Mouse (Mus musculus) heart, embryonic 12.5 days (tissue): Measurements from ENCODE around the gene Fadd. TPM values are rescaled to one million over a fixed set of nuclear protein-coding genes. Genes with fewer than 3 reads are reported as not detected.

Experiments used
- ATAC-seq: fragments of 200-750 bp; cut with Nextera tagmentation; 2 replicates; pipeline ENCODE4 v1.8.0; 2017; ENCODE audit warnings: moderate TSS enrichment, moderate library complexity; ENCODE audit not compliant: insufficient number of reproducible peaks, low FRiP score
- H3K27ac ChIP-seq: fragments of 300-500 bp; sonication (generic); 2 replicates; pipeline ENCODE4 v1.5.1; 2016; ENCODE audit warnings: mild to moderate bottlenecking, moderate library complexity; ENCODE audit not compliant: poor library complexity, severe bottlenecking
- H3K27me3 ChIP-seq: fragments of 300-500 bp; sonication (generic); replicated peaks from 2 replicates; pipeline ENCODE4 v1.6.1; 2016; ENCODE audit warnings: mild to moderate bottlenecking, moderate library complexity
- H3K36me3 ChIP-seq: fragments of 300-500 bp; sonication (generic); 2 replicates; pipeline ENCODE4 v1.6.1; 2016; ENCODE audit warnings: mild to moderate bottlenecking, moderate library complexity
- H3K4me1 ChIP-seq: fragments of 300-500 bp; sonication (generic); replicated peaks from 2 replicates; pipeline ENCODE4 v1.6.1; 2016; ENCODE audit warnings: mild to moderate bottlenecking
- H3K4me2 ChIP-seq: fragments of 300-500 bp; sonication (generic); 2 replicates; pipeline ENCODE4 v1.6.1; 2016; ENCODE audit warnings: mild to moderate bottlenecking, moderate library complexity
- H3K4me3 ChIP-seq: fragments of 300-500 bp; sonication (generic); 2 replicates; pipeline ENCODE4 v1.5.1; 2016; ENCODE audit warnings: mild to moderate bottlenecking
- H3K9ac ChIP-seq: fragments of 300-500 bp; sonication (generic); 2 replicates; pipeline ENCODE4 v1.6.1; 2016; ENCODE audit warnings: mild to moderate bottlenecking, moderate library complexity
- H3K9me3 ChIP-seq: fragments of 300-500 bp; sonication (generic); replicated peaks from 2 replicates; pipeline ENCODE4 v1.6.1; 2016; ENCODE audit warnings: mild to moderate bottlenecking, moderate library complexity
- WGBS: fragments of 180-500 bp; shearing (Covaris S2); methylation state at CpG from one replicate; pipeline ENCODE4 v1.1.7; 2016; 5-methylcytosine and 5-hydroxymethylcytosine counted together
- polyA plus RNA-seq: library from polyadenylated mRNA; unstranded; fragments of >200 nt; fragmentation: Nextera tagmentation; extraction: Ambion mirVana; gene quantifications from 2 replicates; pipeline ENCODE4 v1.2.1, GENCODE M21; 2016

Gene Fadd
- polyA plus RNA-seq, 1 experiment from 2014 or later, result 12.3 TPM

- H3K9ac ChIP-seq, result peak within 1 kb of the TSS; percentile 100
- peak within 1 kb of the TSS; percentile 61 for H3K27ac ChIP-seq
- H3K9me3 ChIP-seq, result no peaks in the 10 kb centered on the region
- 0 out of 2 replicates have a peak, but pooled peaks cover 3% of the 10 kb centered on the region for H3K27me3 ChIP-seq
- under 1% methylated on average over 81 of the region's 97 CpGs for WGBS
- peaks cover 34% of the 10 kb centered on the region for H3K36me3 ChIP-seq
- peak; percentile 96 for ATAC-seq
- H3K4me1 ChIP-seq, result peaks cover 33% of the 10 kb centered on the region
- H3K4me3 ChIP-seq, result peak within 1 kb of the TSS; percentile 100
- peak within 1 kb of the TSS; percentile 95 for H3K4me2 ChIP-seq
Measured at GRCm38 (mm10) chr7:144553237-144554122, 28.8 kb downstream of the Fadd start, which contains the start of gene Ppfia1. TSS of gene Ppfia1 (minus strand) at chr7:144553729.

- Histone ChIP-seq H3K27ac (no peak overlapping the region), H3K4me2 (peak overlapping the region; percentile 95), H3K4me1 (peaks cover 33% of the 10 kb centered on the region), H3K36me3 (peaks cover 37% of the 10 kb centered on the region), H3K9ac (peak overlapping the region; percentile 100), H3K27me3 (0 out of 2 replicates have a peak, but pooled peaks cover 3% of the 10 kb centered on the region), H3K4me3 (peak overlapping the region; percentile 100), H3K9me3 (no peaks in the 10 kb centered on the region)
- 87% methylated on average over 8 of the region's 8 CpGs for WGBS
- ATAC-seq, result no peak
Measured at GRCm38 (mm10) chr7:144552274-144552673, 30.0 kb downstream of the Fadd start.

DNA sequence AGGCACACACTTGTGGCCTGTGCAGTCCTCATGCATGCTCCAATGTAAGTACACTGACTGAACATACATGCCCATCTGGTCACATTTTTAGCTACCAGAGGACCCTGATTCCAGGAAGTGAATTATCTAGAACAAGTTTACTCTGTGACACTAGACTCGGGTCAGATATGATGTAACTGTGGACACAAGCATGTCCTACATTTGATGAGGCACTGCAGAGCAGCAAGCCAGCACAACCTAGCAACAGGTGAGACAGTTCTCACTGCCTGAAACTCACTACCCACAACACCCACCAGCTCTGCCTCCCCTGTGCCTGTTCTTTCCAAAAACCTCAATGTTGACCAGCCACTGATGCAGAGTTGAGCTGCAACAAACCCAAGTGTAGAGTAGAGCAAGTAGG, 31.5 kb downstream of the Fadd start:
- 44% methylated on average over 1 of the region's 1 CpGs for WGBS
- Histone ChIP-seq H3K9ac (no peak overlapping the region), H3K4me2 (no peak overlapping the region), H3K9me3 (no peaks in the 10 kb centered on the region), H3K27ac (no peak overlapping the region), H3K4me1 (peaks cover 37% of the 10 kb centered on the region), H3K4me3 (no peak overlapping the region), H3K36me3 (peaks cover 44% of the 10 kb centered on the region), H3K27me3 (0 out of 2 replicates have a peak, but pooled peaks cover 3% of the 10 kb centered on the region)
- no peak for ATAC-seq

DNA sequence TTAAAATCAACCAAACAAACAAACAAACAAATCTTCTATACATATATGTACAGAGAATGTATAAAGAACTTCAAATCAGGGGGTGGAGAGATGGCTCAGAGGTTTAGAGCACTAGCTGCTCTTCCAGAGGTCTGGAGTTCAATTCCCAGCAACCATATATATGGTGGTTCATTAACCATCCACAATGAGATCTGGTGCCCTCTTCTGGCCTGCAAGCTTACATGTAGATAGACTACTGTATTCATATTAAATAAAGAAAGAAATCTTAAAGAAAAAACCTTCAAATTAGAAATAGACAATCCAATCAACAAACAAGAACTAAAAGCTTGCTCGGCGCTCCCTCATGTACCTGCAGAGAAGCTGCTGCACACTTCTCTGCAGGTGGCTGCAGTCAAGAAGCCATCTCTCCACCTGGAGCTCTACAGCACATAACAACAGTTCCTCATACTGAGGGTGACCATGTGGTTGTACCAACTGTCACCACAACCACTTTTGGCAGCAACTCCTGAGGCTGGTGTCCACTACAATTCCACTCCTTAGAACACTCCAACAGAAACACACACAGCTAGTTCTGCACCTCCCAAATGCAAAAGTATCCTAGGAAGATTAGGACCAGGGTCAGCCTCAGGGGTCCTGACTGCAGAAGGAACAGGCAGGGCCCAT, 32.2 kb downstream of the Fadd start:
- Histone ChIP-seq H3K9me3 (no peaks in the 10 kb centered on the region), H3K27ac (no peak overlapping the region), H3K27me3 (no peaks in the 10 kb centered on the region), H3K36me3 (peaks cover 47% of the 10 kb centered on the region), H3K4me3 (no peak overlapping the region), H3K9ac (no peak overlapping the region), H3K4me1 (peaks cover 42% of the 10 kb centered on the region), H3K4me2 (no peak overlapping the region)
- 96% methylated on average over 2 of the region's 2 CpGs for WGBS
- ATAC-seq, result no peak

DNA sequence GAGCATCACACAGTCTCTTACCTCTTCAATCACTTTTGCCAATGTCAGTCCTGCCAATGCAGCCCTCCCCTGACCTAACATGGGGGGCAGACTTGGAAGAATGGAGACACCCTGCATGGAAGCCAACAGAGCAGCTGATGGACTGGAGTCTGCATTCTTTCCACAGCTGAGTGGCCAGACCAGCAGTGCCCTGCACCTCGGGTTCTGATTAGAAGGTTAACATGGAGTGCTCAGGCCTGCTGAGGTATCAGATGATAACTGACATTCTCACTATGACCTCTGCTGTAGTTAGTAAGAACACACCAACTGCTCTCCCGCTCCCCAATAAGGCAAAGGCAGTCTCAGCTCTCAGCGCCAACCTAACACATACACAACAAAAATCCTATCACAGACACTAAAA, 37.0 kb downstream of the Fadd start:
- Histone ChIP-seq H3K27ac (peak overlapping the region; percentile 85), H3K9ac (no peak overlapping the region), H3K9me3 (no peaks in the 10 kb centered on the region), H3K36me3 (peaks cover 27% of the 10 kb centered on the region), H3K4me2 (no peak overlapping the region), H3K27me3 (no peaks in the 10 kb centered on the region), H3K4me1 (peaks cover 29% of the 10 kb centered on the region), H3K4me3 (no peak overlapping the region)
- 49% methylated on average over 3 of the region's 3 CpGs for WGBS
- no peak for ATAC-seq

DNA sequence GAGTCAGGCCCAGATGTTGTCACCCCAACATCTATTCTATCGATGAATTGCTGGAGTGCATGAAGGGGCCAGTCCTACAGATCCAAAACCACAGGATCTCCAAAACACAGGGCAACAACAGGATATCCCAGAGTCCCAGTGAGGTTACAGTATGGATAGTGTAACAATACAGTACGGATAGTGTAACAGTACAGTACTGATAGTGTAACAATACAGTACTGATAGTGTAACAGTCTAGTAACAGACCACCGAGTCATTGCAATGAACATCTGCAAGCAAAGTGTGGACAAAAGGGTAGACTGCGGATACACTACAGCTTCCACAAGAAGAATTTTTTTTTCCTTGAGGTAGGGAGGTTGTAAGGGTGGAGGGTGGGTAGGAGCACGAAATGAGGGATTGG, 40.9 kb downstream of the Fadd start:
- no peak for ATAC-seq
- H3K4me3 ChIP-seq, result no peak overlapping the region
- 79% methylated on average over 5 of the region's 5 CpGs for WGBS
- H3K9me3 ChIP-seq, result no peaks in the 10 kb centered on the region
- peaks cover 63% of the 10 kb centered on the region for H3K4me1 ChIP-seq
- no peaks in the 10 kb centered on the region for H3K27me3 ChIP-seq
- no peak overlapping the region for H3K9ac ChIP-seq
- 0 out of 2 replicates have a peak, but pooled peaks cover 3% of the 10 kb centered on the region for H3K36me3 ChIP-seq
- no peak overlapping the region for H3K27ac ChIP-seq
- H3K4me2 ChIP-seq, result no peak overlapping the region

- WGBS, result 48% methylated on average over 2 of the region's 2 CpGs
- no peak overlapping the region for H3K9ac ChIP-seq
- H3K4me1 ChIP-seq, result peaks cover 62% of the 10 kb centered on the region
Measured at GRCm38 (mm10) chr7:144539146-144539545, 43.1 kb downstream of the Fadd start.

DNA sequence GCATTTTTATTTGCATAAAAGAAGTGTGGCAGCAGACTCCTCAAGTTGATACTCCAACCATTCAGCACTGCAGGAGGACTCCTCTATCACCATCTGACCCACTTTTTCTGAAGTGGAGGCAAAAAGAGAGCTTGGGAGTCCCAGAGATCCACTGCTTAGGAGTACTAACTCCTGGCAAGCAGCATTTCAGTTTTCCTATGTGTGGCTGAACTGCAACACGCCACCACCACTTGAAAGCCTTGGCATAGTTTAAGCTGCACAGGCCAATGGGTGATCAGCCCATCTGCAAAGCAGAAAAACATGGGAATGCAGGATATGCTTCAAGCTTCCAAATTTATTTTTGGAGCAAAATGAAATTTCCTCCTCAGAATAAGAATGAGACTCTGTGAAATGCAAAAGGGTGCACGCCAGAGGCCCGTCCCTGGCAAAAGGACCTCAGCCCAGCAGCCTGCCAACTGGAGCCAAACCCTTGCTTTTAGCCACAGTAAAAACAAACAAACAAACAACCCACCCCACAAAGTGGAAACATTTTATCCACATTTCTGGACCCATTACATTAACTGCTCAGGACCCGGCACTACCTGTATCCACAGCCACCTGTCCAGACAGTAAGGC, 44.1 kb downstream of the Fadd start:
- no peaks in the 10 kb centered on the region for H3K36me3 ChIP-seq
- H3K4me3 ChIP-seq, result no peak overlapping the region
- H3K4me2 ChIP-seq, result no peak overlapping the region
- ATAC-seq, result no peak
- H3K27me3 ChIP-seq, result no peaks in the 10 kb centered on the region
- WGBS, result 84% methylated on average over 4 of the region's 4 CpGs
- no peaks in the 10 kb centered on the region for H3K9me3 ChIP-seq
- H3K27ac ChIP-seq, result no peak overlapping the region
- peaks cover 55% of the 10 kb centered on the region for H3K4me1 ChIP-seq
- no peak overlapping the region for H3K9ac ChIP-seq

More at GRCm38 (mm10) chr7:144539146-144539545, 43.1 kb downstream of the Fadd start:
- peak; percentile 90 for ATAC-seq
- no peaks in the 10 kb centered on the region for H3K36me3 ChIP-seq
- no peaks in the 10 kb centered on the region for H3K9me3 ChIP-seq
- no peak overlapping the region for H3K4me3 ChIP-seq
- H3K27ac ChIP-seq, result no peak overlapping the region
- H3K27me3 ChIP-seq, result no peaks in the 10 kb centered on the region
- no peak overlapping the region for H3K4me2 ChIP-seq

DNA sequence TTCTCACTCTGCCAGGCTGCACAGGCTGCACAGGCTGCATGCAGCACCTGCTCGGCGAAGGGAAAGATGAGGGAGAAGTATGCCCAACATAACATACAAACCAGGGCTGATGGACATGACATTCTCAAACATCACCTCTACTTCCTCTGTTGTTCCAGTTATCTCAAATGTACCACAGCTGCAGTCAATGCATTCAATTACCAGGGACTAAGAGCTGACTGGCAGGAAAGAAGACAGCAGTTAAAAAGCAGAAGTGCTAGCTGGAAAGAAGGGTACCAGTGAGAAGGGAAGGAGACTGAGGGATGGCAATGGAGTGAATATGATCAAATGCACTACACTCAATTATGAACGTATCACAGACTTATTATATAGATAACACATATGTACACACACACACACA, 45.9 kb downstream of the Fadd start:
- Histone ChIP-seq H3K27me3 (no peaks in the 10 kb centered on the region), H3K4me1 (peaks cover 68% of the 10 kb centered on the region), H3K36me3 (no peaks in the 10 kb centered on the region), H3K9me3 (no peaks in the 10 kb centered on the region), H3K9ac (no peak overlapping the region), H3K4me2 (no peak overlapping the region), H3K27ac (no peak overlapping the region), H3K4me3 (no peak overlapping the region)
- no peak for ATAC-seq
- WGBS, result 86% methylated on average over 3 of the region's 3 CpGs

DNA sequence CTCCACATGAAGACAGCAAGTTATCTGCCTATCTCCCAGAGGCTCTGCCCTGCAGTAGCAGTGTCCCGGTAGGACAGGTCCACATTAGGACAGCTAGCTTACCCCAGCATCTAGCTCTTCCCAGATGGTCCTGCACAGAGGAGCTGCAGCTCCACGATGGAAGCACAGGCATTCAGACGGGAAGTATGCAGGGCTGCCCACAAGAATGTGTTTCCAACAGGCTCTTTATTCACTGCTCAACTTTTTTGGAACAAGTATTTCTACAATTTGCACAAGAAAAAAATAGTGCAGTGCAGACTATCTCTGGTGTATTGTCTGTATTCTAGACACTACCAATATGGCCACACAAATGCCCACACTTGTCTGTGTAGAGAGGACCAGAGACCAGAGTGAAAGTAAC, 47.5 kb downstream of the Fadd start:
- H3K9ac ChIP-seq, result no peak overlapping the region
- no peaks in the 10 kb centered on the region for H3K36me3 ChIP-seq
- no peaks in the 10 kb centered on the region for H3K27me3 ChIP-seq
- H3K27ac ChIP-seq, result no peak overlapping the region
- H3K4me1 ChIP-seq, result peaks cover 70% of the 10 kb centered on the region
- no peak for ATAC-seq
- no peak overlapping the region for H3K4me3 ChIP-seq
- H3K4me2 ChIP-seq, result no peak overlapping the region
- 49% methylated on average over 3 of the region's 3 CpGs for WGBS
- H3K9me3 ChIP-seq, result no peaks in the 10 kb centered on the region
